Mouse (Mus musculus) liver, embryonic 14.5 days (tissue): ENCODE measurements around the gene Fam168a. TPM values are rescaled to one million over a fixed set of nuclear protein-coding genes. Genes with fewer than 3 reads are reported as not detected.

Experiments used
- ATAC-seq: fragments of 200-750 bp; cut with Nextera tagmentation; 2 replicates; pipeline ENCODE4 v1.8.0; 2017; ENCODE audit warnings: moderate number of reproducible peaks, mild to moderate bottlenecking, moderate library complexity; ENCODE audit not compliant: insufficient read depth
- DNase-seq, 3 experiments: peaks; one replicate each; pipeline ENCODE4 v3.0.0-alpha.2; 2012 to 2013; ENCODE audit warnings: low read depth in 3 of 3, low spot score in 3 of 3
- H3K27ac ChIP-seq: fragments of 300-500 bp; sonication (generic); 2 replicates; pipeline ENCODE4 v1.5.1; 2014; ENCODE audit warnings: moderate library complexity, mild to moderate bottlenecking, control low read depth, inconsistent platforms
- H3K27me3 ChIP-seq: fragments of 300-500 bp; sonication (generic); 2 replicates; pipeline ENCODE4 v1.6.1; 2014; ENCODE audit warnings: mild to moderate bottlenecking, low read length, moderate library complexity; ENCODE audit not compliant: control insufficient read depth, insufficient read depth
- H3K36me3 ChIP-seq: fragments of 300-500 bp; sonication (generic); replicated peaks from 2 replicates; pipeline ENCODE4 v1.6.1; 2014; ENCODE audit warnings: low read depth; ENCODE audit not compliant: control insufficient read depth, insufficient read depth
- H3K4me1 ChIP-seq, 2 experiments: fragments of 200-500 bp in 1 of 2; fragments of 300-500 bp in 1 of 2; sonication (generic) in 1 of 2; replicated peaks; 2 replicates each; pipeline ENCODE4 v1.6.1; 2012 to 2014; ENCODE audit warnings: antibody characterized with exemption in 1 of 2, inconsistent platforms in 1 of 2, low read length in 1 of 2; ENCODE audit not compliant: control insufficient read depth in 2 of 2, insufficient read depth in 2 of 2
- H3K4me2 ChIP-seq: fragments of 300-500 bp; sonication (generic); 2 replicates; pipeline ENCODE4 v1.6.1; 2014; ENCODE audit warnings: low read depth, mild to moderate bottlenecking, control low read depth, moderate library complexity
- H3K4me3 ChIP-seq, 2 experiments: fragments of 200-500 bp in 1 of 2; fragments of 300-500 bp in 1 of 2; sonication (generic) in 1 of 2; 2 replicates each; pipeline ENCODE4 v1.5.1; 2012 to 2014; ENCODE audit warnings: low read depth in 2 of 2, low read length in 2 of 2, mild to moderate bottlenecking in 2 of 2, control low read depth in 1 of 2, inconsistent platforms in 1 of 2, moderate library complexity in 1 of 2; ENCODE audit not compliant: insufficient read depth in 1 of 2
- H3K9ac ChIP-seq: fragments of 300-500 bp; sonication (generic); replicated peaks from 2 replicates; pipeline ENCODE4 v1.6.1; 2014; ENCODE audit warnings: mild to moderate bottlenecking, control low read depth, moderate library complexity
- H3K9me3 ChIP-seq: fragments of 300-500 bp; sonication (generic); 2 replicates; pipeline ENCODE4 v1.6.1; 2016; ENCODE audit warnings: low read length, mixed read lengths; ENCODE audit not compliant: control insufficient read depth
- CTCF ChIP-seq: IDR thresholded peaks from 2 replicates; pipeline ENCODE4 v1.5.1; 2016; ENCODE audit warnings: antibody characterized with exemption, low read depth, control low read depth
- EP300 ChIP-seq: IDR thresholded peaks from 2 replicates; pipeline ENCODE4 v1.6.1; 2016; ENCODE audit warnings: antibody characterized with exemption, low read depth
- WGBS: fragments of 180-500 bp; shearing (Covaris S2); extraction: QIAGEN DNeasy Blood & Tissue Kit; methylation state at CpG from one replicate; pipeline ENCODE4 v1.1.7; 2014; ENCODE audit not compliant: insufficient replicate concordance; 5-methylcytosine and 5-hydroxymethylcytosine counted together
- polyA plus RNA-seq, 2 experiments: library from polyadenylated mRNA; depleted of rRNA in 1 of 2; stranded (reverse) in 1 of 2; unstranded in 1 of 2; fragments of >200 nt; fragmentation: Nextera tagmentation in 1 of 2; extraction: Ambion mirVana in 1 of 2; gene quantifications; 2 replicates each; pipeline versions ENCODE4 v1.2.1 to v1.2.3; 2012 to 2014

Gene Fam168a
- polyA plus RNA-seq, 2 experiments: 4.1 to 4.4 TPM

DNA sequence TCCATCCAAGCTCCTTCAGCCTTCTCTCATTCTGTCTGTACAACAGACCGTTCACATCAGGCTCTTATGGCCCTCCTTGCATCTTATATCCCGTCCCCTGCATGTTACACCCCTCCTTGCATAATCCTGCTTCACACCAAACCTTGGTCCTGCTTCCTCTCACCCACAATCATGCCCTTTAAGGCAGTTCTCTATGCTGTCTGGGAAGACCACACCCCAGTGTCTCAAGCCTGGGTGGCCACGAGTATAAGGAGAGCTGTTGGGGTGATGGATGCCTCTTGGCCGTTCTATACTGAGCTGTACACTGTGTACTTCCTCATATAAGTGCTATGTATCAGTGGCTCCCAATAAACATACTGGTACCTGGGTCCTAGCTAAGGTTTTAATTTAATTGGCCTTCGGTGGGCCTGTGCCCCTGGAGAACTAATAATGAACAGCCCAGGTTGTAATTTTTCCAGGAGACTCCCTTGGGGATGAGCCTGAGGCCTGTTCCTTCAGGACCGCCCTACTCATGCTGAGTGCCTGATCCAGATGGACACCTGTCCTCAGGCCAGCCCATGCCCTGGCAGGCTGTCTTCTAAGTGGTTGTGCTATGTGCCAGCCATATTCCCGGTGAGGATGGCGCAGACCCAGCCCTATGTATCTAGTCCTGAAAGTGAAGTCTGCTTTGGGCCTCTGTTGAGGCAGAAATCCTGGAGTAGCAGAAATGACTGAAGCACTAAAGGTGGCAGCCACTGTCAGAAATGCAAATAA lies 163.6 kb downstream of the Fam168a start:
- H3K4me3 ChIP-seq: no peak overlapping the region
- no peaks in the 10 kb centered on the region for H3K9me3 ChIP-seq
- DNase-seq (no peak), ATAC-seq (no peak)
- no peaks in the 10 kb centered on the region for H3K27me3 ChIP-seq
- H3K27ac ChIP-seq: no peak overlapping the region
- no peak overlapping the region for H3K9ac ChIP-seq
- WGBS: 69% methylated on average over 8 of the region's 8 CpGs
- TF ChIP-seq EP300 (no peak), CTCF (no peak)
- H3K4me2 ChIP-seq: no peak overlapping the region
- no peaks in the 10 kb centered on the region for H3K36me3 ChIP-seq
- peaks cover 3 to 8% of the 10 kb centered on the region in 2 experiments for H3K4me1 ChIP-seq

DNA sequence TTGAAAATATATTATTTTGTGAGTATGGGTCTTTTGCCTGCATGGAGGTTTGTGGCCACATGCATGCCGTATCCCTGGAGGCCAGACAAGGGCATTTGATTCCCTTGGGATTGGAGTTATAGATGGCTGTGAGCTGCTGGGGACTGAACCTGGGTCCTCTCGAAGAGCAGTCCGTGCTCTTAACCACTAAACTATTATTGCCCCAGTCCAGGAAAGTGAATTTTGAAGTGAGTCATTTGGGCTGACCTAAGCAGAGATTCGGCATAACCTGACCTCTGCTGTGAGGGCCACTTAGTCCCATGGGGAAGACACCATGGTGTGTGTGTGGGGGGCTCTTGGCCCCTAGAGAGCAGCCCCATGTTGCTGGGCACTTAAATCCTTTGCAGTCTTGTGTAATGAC lies 164.9 kb downstream of the Fam168a start:
- no peak overlapping the region for H3K4me3 ChIP-seq
- H3K27me3 ChIP-seq: no peaks in the 10 kb centered on the region
- H3K4me1 ChIP-seq: peaks cover 3 to 8% of the 10 kb centered on the region in 2 experiments
- no peaks in the 10 kb centered on the region for H3K36me3 ChIP-seq
- no peak for ATAC-seq
- no peak for TF ChIP-seq CTCF
- TF ChIP-seq EP300: no peak
- no peak overlapping the region for H3K27ac ChIP-seq
- H3K9ac ChIP-seq: no peak overlapping the region
- no peak overlapping the region for H3K4me2 ChIP-seq
- DNase-seq: no peak
- no peaks in the 10 kb centered on the region for H3K9me3 ChIP-seq
- WGBS: 71% methylated on average over 4 of the region's 4 CpGs

DNA sequence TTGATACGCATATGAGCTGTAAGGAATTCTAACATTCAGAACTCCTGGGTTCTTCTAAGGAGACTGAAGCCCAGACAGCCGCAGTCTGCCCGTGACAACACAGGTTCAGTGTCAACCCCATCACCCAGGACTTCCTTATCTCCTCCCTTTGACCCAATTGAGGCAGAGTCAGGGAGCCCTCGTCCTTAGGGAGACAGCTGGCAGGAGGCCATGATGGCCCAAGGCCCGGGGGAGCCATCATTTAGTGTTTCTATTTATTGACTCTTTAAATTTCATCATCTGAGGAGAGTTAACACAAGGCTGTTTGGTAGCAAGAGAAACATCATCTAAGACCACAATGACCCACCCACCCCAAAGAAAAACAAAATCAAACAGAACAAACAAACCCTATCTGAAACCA lies 165.5 kb downstream of the Fam168a start:
- no peak for TF ChIP-seq CTCF
- TF ChIP-seq EP300: no peak
- no peaks in the 10 kb centered on the region for H3K27me3 ChIP-seq
- H3K9me3 ChIP-seq: no peaks in the 10 kb centered on the region
- ATAC-seq (no peak), DNase-seq (no peak)
- no peak overlapping the region for H3K9ac ChIP-seq
- H3K4me1 ChIP-seq: peaks cover 3 to 8% of the 10 kb centered on the region in 2 experiments
- no peaks in the 10 kb centered on the region for H3K36me3 ChIP-seq
- H3K27ac ChIP-seq: no peak overlapping the region
- 60% methylated on average over 5 of the region's 5 CpGs for WGBS
- no peak overlapping the region for H3K4me2 ChIP-seq
- H3K4me3 ChIP-seq: no peak overlapping the region

DNA sequence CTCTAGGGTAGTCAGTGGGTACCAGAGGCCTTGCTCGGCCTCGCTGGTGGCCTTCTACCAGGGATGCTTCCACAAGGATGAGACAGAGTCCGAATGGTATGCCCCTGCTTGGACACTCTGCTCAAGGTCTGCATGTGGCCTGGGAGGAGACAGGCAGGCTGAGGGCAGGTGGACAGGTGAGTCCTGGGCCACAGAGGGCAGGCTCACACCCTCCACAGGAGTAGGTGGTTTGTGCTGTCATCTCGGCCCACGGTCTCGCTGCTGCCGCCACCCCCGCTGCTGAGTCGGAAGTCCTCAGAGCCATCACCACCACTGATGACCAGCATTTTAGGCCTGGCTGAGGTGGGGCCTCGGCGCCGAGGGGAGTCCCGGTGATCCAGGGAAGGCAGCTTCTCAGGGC lies 166.8 kb downstream of the Fam168a start:
- 78% methylated on average over 13 of the region's 13 CpGs for WGBS
- H3K9me3 ChIP-seq: no peaks in the 10 kb centered on the region

DNA sequence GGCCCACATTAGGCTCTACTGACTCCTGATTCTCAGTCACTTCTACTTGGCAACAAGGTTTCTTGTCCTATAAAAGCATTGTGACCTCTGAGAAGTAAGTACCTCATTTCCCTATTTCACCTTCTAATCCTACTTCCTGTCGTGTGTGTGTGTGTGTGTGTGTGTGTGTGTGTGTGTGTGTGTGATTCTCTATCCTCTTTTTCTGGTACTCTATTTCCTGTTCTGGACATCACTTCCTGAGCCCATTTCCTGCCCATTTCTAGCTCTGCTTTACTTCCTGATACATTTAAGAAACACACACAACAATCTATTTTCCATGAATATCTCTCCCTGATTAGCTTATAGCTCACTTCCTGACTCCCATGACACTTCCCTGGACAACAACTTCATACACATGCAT lies 169.4 kb downstream of the Fam168a start:
- no peaks in the 10 kb centered on the region for H3K4me1 ChIP-seq
- TF ChIP-seq EP300 (no peak), CTCF (no peak)
- no peaks in the 10 kb centered on the region for H3K9me3 ChIP-seq
- H3K9ac ChIP-seq: no peak overlapping the region
- H3K4me2 ChIP-seq: no peak overlapping the region
- H3K27ac ChIP-seq: no peak overlapping the region
- no peak for ATAC-seq
- no peaks in the 10 kb centered on the region for H3K27me3 ChIP-seq
- DNase-seq: no peak
- H3K36me3 ChIP-seq: no peaks in the 10 kb centered on the region
- H3K4me3 ChIP-seq: no peak overlapping the region
- 19% methylated on average over 1 of the region's 1 CpGs for WGBS

More for the DNA sequence above, 166.8 kb downstream of the Fam168a start:
- H3K4me2 ChIP-seq: no peak overlapping the region
- ATAC-seq: no peak
- H3K27me3 ChIP-seq: no peaks in the 10 kb centered on the region
- no peak for DNase-seq
- H3K27ac ChIP-seq: no peak overlapping the region
- H3K4me1 ChIP-seq: no peaks in the 10 kb centered on the region; a peak in 1 of 4 replicates
- TF ChIP-seq CTCF: no peak
- TF ChIP-seq EP300: no peak
- no peak overlapping the region for H3K9ac ChIP-seq
- no peaks in the 10 kb centered on the region for H3K36me3 ChIP-seq
- no peak overlapping the region for H3K4me3 ChIP-seq
